Mouse (Mus musculus) cerebellum, postnatal 14 days (tissue): ENCODE data around the gene Akap6.

Experiments used
- DNase-seq, 2 experiments: peaks; one replicate each; pipeline ENCODE4 v3.0.0; 2021; ENCODE audit warnings: mixed read lengths in 2 of 2

Akap6 gene

GRCm38 (mm10) chr12:53042739-53043138 lies 343.6 kb downstream of the Akap6 start:
- peak; percentile 67 to 77 for DNase-seq

- no peak for DNase-seq
Observed at GRCm38 (mm10) chr12:53057606-53058005, 358.4 kb downstream of the Akap6 start.

- no peak for DNase-seq
Observed at GRCm38 (mm10) chr12:53060903-53061302, 361.7 kb downstream of the Akap6 start.

- peak in 1 of 2 experiments; percentile 5 for DNase-seq
Observed at GRCm38 (mm10) chr12:53061466-53062124, 362.4 kb downstream of the Akap6 start.

- no peak for DNase-seq
Observed at GRCm38 (mm10) chr12:53063003-53063402, 363.8 kb downstream of the Akap6 start.

GRCm38 (mm10) chr12:53064241-53064760 lies 365.1 kb downstream of the Akap6 start:
- peak in 1 of 2 experiments; percentile 2 for DNase-seq

GRCm38 (mm10) chr12:53065031-53065785 lies 366.0 kb downstream of the Akap6 start:
- DNase-seq, result no peak

GRCm38 (mm10) chr12:53066321-53066720 lies 367.1 kb downstream of the Akap6 start:
- no peak for DNase-seq

GRCm38 (mm10) chr12:53070907-53071306 lies 371.7 kb downstream of the Akap6 start:
- DNase-seq, result no peak

GRCm38 (mm10) chr12:53076595-53077400 lies 377.6 kb downstream of the Akap6 start:
- peak; percentile 5 to 15 for DNase-seq

GRCm38 (mm10) chr12:53085789-53086188 lies 386.6 kb downstream of the Akap6 start:
- DNase-seq, result peak in 1 of 2 experiments; percentile 21

- DNase-seq, result no peak
Observed at GRCm38 (mm10) chr12:53112276-53112675, 413.1 kb downstream of the Akap6 start.

- DNase-seq, result no peak
Observed at GRCm38 (mm10) chr12:53119352-53119751, 420.2 kb downstream of the Akap6 start.

- peak; percentile 51 to 58 for DNase-seq
Observed at GRCm38 (mm10) chr12:53124131-53124530, 424.9 kb downstream of the Akap6 start.

- no peak for DNase-seq
Observed at GRCm38 (mm10) chr12:53124696-53125095, 425.5 kb downstream of the Akap6 start.

GRCm38 (mm10) chr12:53125286-53125685 lies 426.1 kb downstream of the Akap6 start:
- DNase-seq, result no peak

GRCm38 (mm10) chr12:53134196-53134595 lies 435.0 kb downstream of the Akap6 start:
- no peak for DNase-seq

GRCm38 (mm10) chr12:53137331-53137730 lies 438.1 kb downstream of the Akap6 start:
- DNase-seq, result peak; percentile 42 to 64

GRCm38 (mm10) chr12:53144122-53144695 lies 445.0 kb downstream of the Akap6 start:
- no peak for DNase-seq

GRCm38 (mm10) chr12:53144760-53145159 lies 445.6 kb downstream of the Akap6 start:
- no peak for DNase-seq

- DNase-seq, result no peak
Observed at GRCm38 (mm10) chr12:53145516-53145915, 446.3 kb downstream of the Akap6 start.

- peak; percentile 49 to 65 for DNase-seq
Observed at GRCm38 (mm10) chr12:53146460-53147050, 447.4 kb downstream of the Akap6 start.
